Mouse (Mus musculus): ENCODE measurements around the gene Atoh8.

DNA sequence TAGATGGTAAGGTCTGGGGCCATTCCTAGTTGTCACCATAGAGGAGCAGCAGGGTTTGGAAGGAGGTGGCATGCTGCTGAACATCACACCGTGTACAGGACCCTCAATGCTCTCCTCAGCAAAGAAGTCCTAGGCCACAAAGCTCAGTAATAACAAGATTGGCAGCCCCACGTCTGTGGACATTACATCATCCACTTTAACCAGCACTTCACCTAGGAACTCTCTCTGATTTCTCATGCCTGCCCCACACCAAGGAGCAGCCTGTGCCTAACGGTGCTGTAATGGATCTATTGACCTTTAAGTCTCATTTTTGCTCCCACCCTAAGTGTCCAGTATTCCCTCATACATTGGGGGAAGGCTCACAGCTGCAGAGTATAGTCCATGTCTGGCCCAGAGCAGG is 9.7 kb downstream of the Atoh8 start:
- TF ChIP-seq FOSL1 (IDR thresholded peaks at IDR 0.05; ENCODE audit: insufficient read depth, low read length, poor library complexity, severe bottlenecking) (no peak), CTCF (IDR thresholded peaks at IDR 0.05; ENCODE audit: control insufficient read depth, insufficient read depth, insufficient read length) (no peak), MAX (IDR thresholded peaks at IDR 0.05) (no peak), MYOG (IDR thresholded peaks at IDR 0.05; ENCODE audit: control insufficient read depth, extremely low read depth, insufficient read length) (no peak), CEBPB (IDR thresholded peaks at IDR 0.05; ENCODE audit: low read depth) (no peak)
